Mouse (Mus musculus) G1E (cell line): ENCODE results near the gene Arfrp1.

Experiments
- CTCF ChIP-seq: IDR thresholded peaks from 2 replicates; pipeline ENCODE4 v1.5.1; 2012; ENCODE audit warnings: low read depth, low read length, inconsistent platforms, mixed read lengths
- GATA1 ChIP-seq: IDR thresholded peaks from 2 replicates; pipeline ENCODE4 v1.6.1; 2012; ENCODE audit warnings: borderline replicate concordance, low read length, inconsistent platforms, mixed read lengths
- TAL1 ChIP-seq: conservative IDR thresholded peaks from 2 replicates; pipeline ENCODE4 v1.6.1; 2012; ENCODE audit warnings: low read depth, low read length, inconsistent platforms, mixed read lengths

GRCm38 (mm10) chr2:181409643-181410042, 44.4 kb upstream of the Arfrp1 start:
- TF ChIP-seq TAL1, result no peak
- no peak for TF ChIP-seq CTCF
- TF ChIP-seq GATA1, result no peak
